Mouse (Mus musculus): Measurements from ENCODE around the gene Klf14. TPM values are rescaled to one million over a fixed set of nuclear protein-coding genes. Genes with fewer than 3 reads are reported as not detected.

The Klf14 gene
- 0.11 and 0.13 TPM in 2 replicates for total RNA-seq (2012; rRNA removed)

DNA sequence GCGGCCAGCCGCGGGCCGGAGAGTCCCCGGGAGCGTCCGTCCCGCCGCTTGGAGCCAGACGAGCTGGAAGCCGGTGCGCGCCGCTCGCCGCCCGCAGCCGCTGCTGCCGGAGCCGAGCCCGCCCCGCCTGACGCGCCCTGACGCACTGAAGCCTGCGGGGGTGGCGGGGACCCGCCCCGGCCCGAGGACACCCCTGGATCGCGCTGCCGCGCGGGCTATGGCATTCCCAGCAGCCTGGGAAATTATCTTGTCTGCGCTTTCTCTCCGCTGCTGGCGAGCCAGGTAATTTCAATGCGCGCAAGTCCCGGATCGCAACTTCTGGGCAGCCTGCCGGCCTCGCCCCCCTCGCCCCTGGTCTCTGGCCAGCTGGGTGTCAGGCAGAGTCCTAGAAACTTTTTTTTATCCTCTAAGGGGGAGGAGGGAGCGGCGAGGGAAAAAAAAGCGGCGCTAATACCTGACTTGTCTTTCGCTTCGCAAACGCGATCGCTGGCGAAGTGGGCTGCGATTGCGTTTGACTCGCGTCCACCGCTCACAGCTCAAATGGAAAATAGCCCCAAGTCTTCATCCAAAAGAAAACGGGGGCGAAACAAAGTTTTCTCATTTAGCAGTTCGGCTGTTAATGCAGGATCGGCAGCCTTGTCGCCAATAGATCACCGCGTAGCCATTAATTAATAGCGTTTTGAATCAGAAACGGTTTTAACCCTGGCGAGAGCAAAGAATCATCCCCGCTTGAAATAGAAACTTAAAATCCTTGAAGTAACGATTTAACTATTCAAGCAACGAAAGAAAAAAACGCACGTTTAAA lies at the start of gene Klf14:
Gene Klf14, minus strand, starts transcription at position 343 of the 805 bp plus-strand sequence.
- Histone ChIP-seq H3K9ac (ENCODE audit: insufficient read depth, low read depth, low read length, poor library complexity, severe bottlenecking) (peak within 1 kb of the TSS; percentile 39), H3K4me1 (ENCODE audit: control insufficient read depth in 2 of 2, insufficient read depth in 2 of 2, low read length in 2 of 2, poor library complexity in 1 of 2) (peaks cover 0 to 6% of the 10 kb centered on the region in 2 experiments; a peak in 1 of 4 replicates), H3K27ac (ENCODE audit: insufficient read depth, low read depth, low read length, poor library complexity, severe bottlenecking) (no peak within 1 kb of the TSS), H3K36me3 (ENCODE audit: control insufficient read depth, insufficient read depth, low read length, poor library complexity, severe bottlenecking) (no peaks in the 10 kb centered on the region), H3K9me3 (ENCODE audit: control insufficient read depth, insufficient read depth, low read depth, low read length) (no peaks in the 10 kb centered on the region), H3K4me3 (ENCODE audit: insufficient read depth in 1 of 2, low read depth in 1 of 2, low read length in 2 of 2, poor library complexity in 1 of 2, severe bottlenecking in 1 of 2) (peak within 1 kb of the TSS; percentile 61 to 76)
- peak; percentile 92 for TF ChIP-seq ZNF384 (IDR thresholded peaks at IDR 0.05; ENCODE audit: low read depth, low read length)
- TF ChIP-seq HCFC1 (IDR thresholded peaks at IDR 0.05; ENCODE audit: borderline replicate concordance, insufficient read depth, low read length): no peak
- peak; percentile 20 for DNase-seq (ENCODE audit: low read depth, low spot score)
- in situ Hi-C loops (cut with MboI; ENCODE audit: low sequenced_read_pairs in 2 of 2, unreplicated experiment in 2 of 2): no loop called here

DNA sequence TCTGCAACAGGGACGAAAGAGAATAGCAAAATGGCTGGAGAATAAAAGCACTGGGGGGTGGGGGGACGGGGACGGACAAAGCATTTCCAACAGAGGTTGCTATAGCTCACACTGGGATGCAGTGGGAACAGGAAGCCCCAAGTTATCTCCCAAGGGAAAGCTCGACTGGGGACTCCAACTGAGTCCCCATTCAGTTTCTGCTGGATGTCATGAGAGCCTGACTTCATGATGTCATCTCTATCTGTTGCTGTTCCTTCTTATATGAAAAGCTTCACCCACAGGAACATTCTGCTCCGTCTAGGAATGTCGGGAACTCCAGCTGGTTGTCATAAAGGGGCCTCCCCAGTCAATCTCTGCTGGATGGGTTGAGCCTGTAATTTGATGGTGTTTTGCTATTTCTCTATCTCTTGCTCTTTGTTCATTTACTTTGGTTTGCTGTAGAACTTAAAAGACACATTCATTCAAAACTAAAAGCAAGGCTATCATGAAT lies 47.3 kb upstream of the Klf14 start:
- no peaks in the 10 kb centered on the region for H3K9me3 ChIP-seq (ENCODE audit: control insufficient read depth, insufficient read depth, low read depth, low read length)
- no peak overlapping the region for H3K27ac ChIP-seq (ENCODE audit: insufficient read depth, low read depth, low read length, poor library complexity, severe bottlenecking)
- TF ChIP-seq ZC3H11A (IDR thresholded peaks at IDR 0.05; ENCODE audit: borderline replicate concordance, low read depth, low read length) (no peak), ZNF384 (IDR thresholded peaks at IDR 0.05; ENCODE audit: low read depth, low read length) (no peak), MAFK (IDR thresholded peaks at IDR 0.05; ENCODE audit: insufficient read depth, low read depth, low read length) (no peak)
- no peaks in the 10 kb centered on the region for H3K36me3 ChIP-seq (ENCODE audit: control insufficient read depth, insufficient read depth, low read length, poor library complexity, severe bottlenecking)
- no peak overlapping the region for H3K4me3 ChIP-seq (ENCODE audit: insufficient read depth in 1 of 2, low read depth in 1 of 2, low read length in 2 of 2, poor library complexity in 1 of 2, severe bottlenecking in 1 of 2)
- no peaks in the 10 kb centered on the region for H3K4me1 ChIP-seq (ENCODE audit: control insufficient read depth in 2 of 2, insufficient read depth in 2 of 2, low read length in 2 of 2, poor library complexity in 1 of 2)
- DNase-seq (ENCODE audit: low read depth, low spot score): no peak
- no peak overlapping the region for H3K9ac ChIP-seq (ENCODE audit: insufficient read depth, low read depth, low read length, poor library complexity, severe bottlenecking)
- in situ Hi-C loops (cut with MboI; ENCODE audit: low sequenced_read_pairs in 2 of 2, unreplicated experiment in 2 of 2): no loop called here

DNA sequence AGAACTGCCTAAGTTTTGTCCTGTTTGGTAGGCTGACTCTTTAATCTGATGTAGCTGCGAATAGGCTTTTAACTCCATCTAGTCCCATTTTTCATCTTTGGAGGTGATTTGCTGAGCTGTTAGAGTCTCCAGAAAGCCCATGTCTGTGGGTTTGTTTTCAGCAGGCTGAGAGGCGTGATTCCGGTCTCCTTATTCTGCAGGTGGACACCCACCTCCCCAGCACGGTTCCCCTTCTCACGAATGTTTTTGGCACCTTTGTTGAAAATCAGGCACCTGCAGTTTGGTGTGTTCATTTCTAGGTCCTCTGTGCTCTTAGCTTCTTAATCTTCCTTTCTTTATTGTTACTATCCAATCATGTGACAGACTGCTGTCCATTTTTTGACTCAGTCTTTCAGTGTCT lies 27.5 kb upstream of the Klf14 start:
- in situ Hi-C loops (cut with MboI; ENCODE audit: low sequenced_read_pairs in 2 of 2, unreplicated experiment in 2 of 2): loop anchor here in 1 of 2 experiments (25.0 kb wide), 1 partner anchor 574 kb away; the partner anchor contains the start of gene Klhdc10
- Histone ChIP-seq H3K27ac (ENCODE audit: insufficient read depth, low read depth, low read length, poor library complexity, severe bottlenecking) (no peak overlapping the region), H3K4me3 (ENCODE audit: insufficient read depth in 1 of 2, low read depth in 1 of 2, low read length in 2 of 2, poor library complexity in 1 of 2, severe bottlenecking in 1 of 2) (no peak overlapping the region), H3K9ac (ENCODE audit: insufficient read depth, low read depth, low read length, poor library complexity, severe bottlenecking) (no peak overlapping the region), H3K9me3 (ENCODE audit: control insufficient read depth, insufficient read depth, low read depth, low read length) (no peaks in the 10 kb centered on the region), H3K36me3 (ENCODE audit: control insufficient read depth, insufficient read depth, low read length, poor library complexity, severe bottlenecking) (no peaks in the 10 kb centered on the region), H3K4me1 (ENCODE audit: control insufficient read depth in 2 of 2, insufficient read depth in 2 of 2, low read length in 2 of 2, poor library complexity in 1 of 2) (no peaks in the 10 kb centered on the region)
- TF ChIP-seq MAFK (IDR thresholded peaks at IDR 0.05; ENCODE audit: insufficient read depth, low read depth, low read length) (no peak), HCFC1 (IDR thresholded peaks at IDR 0.05; ENCODE audit: borderline replicate concordance, insufficient read depth, low read length) (no peak), CHD2 (IDR thresholded peaks at IDR 0.05; ENCODE audit: low read depth, low read length) (no peak), ZC3H11A (IDR thresholded peaks at IDR 0.05; ENCODE audit: borderline replicate concordance, low read depth, low read length) (no peak), ZNF384 (IDR thresholded peaks at IDR 0.05; ENCODE audit: low read depth, low read length) (no peak)
- DNase-seq (ENCODE audit: low read depth, low spot score): no peak

- no peak overlapping the region for H3K9ac ChIP-seq (ENCODE audit: insufficient read depth, low read depth, low read length, poor library complexity, severe bottlenecking)
- H3K36me3 ChIP-seq (ENCODE audit: control insufficient read depth, insufficient read depth, low read length, poor library complexity, severe bottlenecking): no peaks in the 10 kb centered on the region
- H3K4me3 ChIP-seq (ENCODE audit: insufficient read depth in 1 of 2, low read depth in 1 of 2, low read length in 2 of 2, poor library complexity in 1 of 2, severe bottlenecking in 1 of 2): no peak overlapping the region
- no peaks in the 10 kb centered on the region for H3K9me3 ChIP-seq (ENCODE audit: control insufficient read depth, insufficient read depth, low read depth, low read length)
- no peak for DNase-seq (ENCODE audit: low read depth, low spot score)
- in situ Hi-C loops (cut with MboI; ENCODE audit: low sequenced_read_pairs in 2 of 2, unreplicated experiment in 2 of 2): loop anchor here in 1 of 2 experiments (25.0 kb wide), 1 partner anchor 571 kb away; the partner anchor contains the start of gene Klhdc10
- peaks cover 2 to 5% of the 10 kb centered on the region in 2 experiments; a peak in 1 of 4 replicates for H3K4me1 ChIP-seq (ENCODE audit: control insufficient read depth in 2 of 2, insufficient read depth in 2 of 2, low read length in 2 of 2, poor library complexity in 1 of 2)
- TF ChIP-seq ZC3H11A (IDR thresholded peaks at IDR 0.05; ENCODE audit: borderline replicate concordance, low read depth, low read length) (no peak), HCFC1 (IDR thresholded peaks at IDR 0.05; ENCODE audit: borderline replicate concordance, insufficient read depth, low read length) (no peak), MAFK (IDR thresholded peaks at IDR 0.05; ENCODE audit: insufficient read depth, low read depth, low read length) (no peak), ZNF384 (IDR thresholded peaks at IDR 0.05; ENCODE audit: low read depth, low read length) (no peak), CHD2 (IDR thresholded peaks at IDR 0.05; ENCODE audit: low read depth, low read length) (no peak)
- no peak overlapping the region for H3K27ac ChIP-seq (ENCODE audit: insufficient read depth, low read depth, low read length, poor library complexity, severe bottlenecking)
These were observed 24.1 kb upstream of the Klf14 start for GRCm38 (mm10) chr6:30983021-30983420.
